Mouse (Mus musculus): Measurements from ENCODE around the gene Tsku. TPM values are rescaled to one million over a fixed set of nuclear protein-coding genes. Genes with fewer than 3 reads are reported as not detected.
A peak's percentile ranks its signal among the peaks of the same experiment; 100 is the strongest.

Tsku gene
- polyA plus RNA-seq, 1 experiment from 2014 or later, result 6.3 TPM

DNA sequence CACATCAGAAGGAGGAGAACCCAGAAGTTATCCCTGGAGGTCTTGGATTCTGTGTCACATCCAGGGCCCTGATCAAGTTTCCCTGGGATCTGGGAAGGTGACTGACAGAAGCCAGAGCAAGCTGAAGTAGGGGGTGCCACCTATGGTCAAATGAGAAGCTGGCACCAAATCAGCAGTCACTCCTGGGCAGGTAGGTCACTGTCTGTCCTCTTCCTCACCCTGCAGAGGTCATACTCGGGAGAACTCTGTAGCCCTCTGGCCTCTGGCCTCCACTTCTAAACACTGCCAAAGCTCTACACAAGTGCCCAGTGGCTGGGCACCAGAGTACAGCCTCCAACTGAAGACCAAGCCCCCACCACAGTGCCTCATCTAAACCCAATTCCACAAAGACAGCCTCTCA lies 3.1 kb downstream of the Tsku start:
- no peak for ATAC-seq (ENCODE audit: insufficient number of reproducible peaks, low FRiP score)
- Histone ChIP-seq H3K9ac (0 out of 2 replicates have a peak overlapping the region, but pooled peaks have one; percentile 14), H3K4me1 (replicated peaks) (peaks cover 54% of the 10 kb centered on the region), H3K4me2 (no peak overlapping the region), H3K27me3 (replicated peaks) (no peaks in the 10 kb centered on the region), H3K9me3 (replicated peaks) (no peaks in the 10 kb centered on the region), H3K36me3 (no peaks in the 10 kb centered on the region), H3K27ac (ENCODE audit: poor library complexity, severe bottlenecking) (no peak overlapping the region), H3K4me3 (no peak overlapping the region)
- 73% methylated on average over 1 of the region's 1 CpGs for WGBS

DNA sequence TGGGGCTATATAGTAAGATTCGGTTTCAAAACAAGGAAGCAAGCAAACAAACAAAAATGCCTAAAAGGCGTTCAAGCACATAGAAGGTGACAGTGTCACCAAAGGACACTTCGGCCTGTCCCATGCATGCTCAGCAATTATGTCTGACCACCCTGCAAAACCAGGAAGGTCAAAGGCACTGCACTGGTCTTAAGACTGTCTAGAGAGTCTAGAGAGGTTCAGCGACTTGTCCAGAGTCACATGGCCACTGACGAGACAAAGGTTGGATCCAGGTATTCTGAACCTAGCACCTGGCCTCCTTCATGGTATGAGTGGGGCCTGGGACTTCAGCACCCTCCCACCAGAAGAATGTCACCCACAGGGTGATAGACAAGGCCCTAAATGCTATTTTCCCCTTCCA lies 3.8 kb downstream of the Tsku start:
- 76% methylated on average over 5 of the region's 5 CpGs for WGBS
- no peak overlapping the region for H3K4me2 ChIP-seq
- H3K36me3 ChIP-seq, result peaks cover 7% of the 10 kb centered on the region
- peaks cover 53% of the 10 kb centered on the region for H3K4me1 ChIP-seq (replicated peaks)
- no peak overlapping the region for H3K27ac ChIP-seq (ENCODE audit: poor library complexity, severe bottlenecking)
- no peak for ATAC-seq (ENCODE audit: insufficient number of reproducible peaks, low FRiP score)
- H3K4me3 ChIP-seq, result no peak overlapping the region
- H3K9ac ChIP-seq, result no peak overlapping the region
- H3K9me3 ChIP-seq (replicated peaks), result no peaks in the 10 kb centered on the region
- H3K27me3 ChIP-seq (replicated peaks), result no peaks in the 10 kb centered on the region

DNA sequence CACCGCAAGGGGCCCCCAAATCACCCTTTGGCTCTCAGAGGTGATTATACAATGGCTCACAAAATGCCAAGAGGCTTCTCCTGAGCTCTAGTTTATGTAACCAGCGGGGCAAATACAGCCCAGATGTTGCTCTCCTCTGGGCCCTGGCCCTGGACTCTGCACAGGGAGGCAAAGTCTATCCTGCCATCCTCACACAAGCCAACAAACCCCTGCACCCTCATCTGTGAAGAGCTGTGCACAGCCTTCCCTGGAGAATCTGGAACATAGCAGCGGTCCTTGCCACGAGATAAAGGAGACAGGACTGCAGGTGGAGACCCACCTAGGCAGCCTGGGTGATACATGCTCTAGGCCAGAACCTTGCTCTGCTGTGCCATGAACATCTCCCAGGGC lies 6.2 kb downstream of the Tsku start:
- Histone ChIP-seq H3K9me3 (replicated peaks) (no peaks in the 10 kb centered on the region), H3K27ac (ENCODE audit: poor library complexity, severe bottlenecking) (no peak overlapping the region), H3K27me3 (replicated peaks) (no peaks in the 10 kb centered on the region), H3K36me3 (peaks cover 27% of the 10 kb centered on the region), H3K9ac (no peak overlapping the region), H3K4me3 (no peak overlapping the region), H3K4me1 (replicated peaks) (peaks cover 48% of the 10 kb centered on the region), H3K4me2 (no peak overlapping the region)
- ATAC-seq (ENCODE audit: insufficient number of reproducible peaks, low FRiP score), result no peak
- 54% methylated on average over 4 of the region's 4 CpGs for WGBS

DNA sequence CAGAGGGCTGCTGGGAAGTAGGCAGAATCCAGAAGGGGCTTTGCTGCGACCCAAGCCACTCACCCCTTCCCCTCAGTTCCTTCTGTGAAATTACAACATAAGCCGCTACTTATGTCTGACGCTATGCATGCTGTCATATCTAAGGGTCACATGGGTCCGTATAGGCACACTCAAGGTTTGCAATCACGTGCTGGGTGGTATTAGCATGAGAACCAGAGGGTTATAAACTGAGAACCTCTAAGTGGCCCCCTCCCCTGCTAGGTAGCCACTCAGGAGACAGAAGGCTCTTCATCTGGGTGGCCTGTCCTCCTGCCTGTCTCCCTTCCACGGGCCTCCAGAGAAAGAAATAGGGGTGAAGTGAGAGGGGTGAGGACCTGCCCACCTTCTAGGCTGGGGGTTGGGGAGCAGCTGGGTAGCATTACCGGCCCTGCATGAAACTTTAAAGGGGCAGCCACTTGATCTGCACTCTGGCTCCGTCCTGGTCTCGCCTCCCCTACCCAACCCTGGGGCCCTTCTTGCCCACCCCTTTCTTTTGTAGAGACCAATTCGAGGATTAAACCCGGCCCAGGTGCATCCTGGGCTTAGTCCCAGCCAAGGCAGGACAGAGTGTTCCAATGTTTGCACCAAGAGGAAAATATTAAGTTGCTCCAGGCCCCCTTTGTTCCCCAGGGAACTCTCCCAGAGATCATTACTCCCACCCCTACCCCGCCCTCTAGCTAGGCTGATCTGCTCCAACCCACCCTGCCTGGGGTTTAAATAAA lies 6.8 kb downstream of the Tsku start:
- Histone ChIP-seq H3K4me3 (no peak overlapping the region), H3K4me2 (no peak overlapping the region), H3K27me3 (replicated peaks) (no peaks in the 10 kb centered on the region), H3K36me3 (peaks cover 27% of the 10 kb centered on the region), H3K9ac (no peak overlapping the region), H3K4me1 (replicated peaks) (peaks cover 42% of the 10 kb centered on the region), H3K9me3 (replicated peaks) (no peaks in the 10 kb centered on the region), H3K27ac (ENCODE audit: poor library complexity, severe bottlenecking) (no peak overlapping the region)
- WGBS, result 42% methylated on average over 12 of the region's 12 CpGs
- no peak for ATAC-seq (ENCODE audit: insufficient number of reproducible peaks, low FRiP score)

GRCm38 (mm10) chr7:98353616-98354015 lies 7.5 kb downstream of the Tsku start:
- Histone ChIP-seq H3K4me1 (replicated peaks) (peaks cover 35% of the 10 kb centered on the region), H3K4me2 (no peak overlapping the region)
- ATAC-seq (ENCODE audit: insufficient number of reproducible peaks, low FRiP score), result no peak

DNA sequence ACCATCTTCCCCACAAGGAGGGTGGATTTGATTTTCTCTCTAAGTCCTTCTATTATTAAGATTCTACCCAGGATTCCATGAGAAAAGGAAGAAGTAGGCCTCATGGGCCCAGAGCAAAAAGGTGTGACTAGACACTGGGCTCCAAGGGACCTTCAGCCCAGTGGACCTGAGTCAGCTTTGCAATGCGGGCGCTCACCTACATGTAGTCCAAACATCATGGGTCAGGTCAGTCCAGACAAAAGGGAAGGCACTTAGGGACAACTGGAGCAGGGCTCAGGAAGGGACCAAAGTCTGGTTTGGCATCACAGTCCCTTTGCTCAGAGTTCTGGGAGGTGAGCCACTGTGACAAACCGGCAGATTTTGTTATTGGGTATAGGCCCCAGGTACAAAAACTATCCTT lies 9.6 kb downstream of the Tsku start:
- Histone ChIP-seq H3K36me3 (peaks cover 27% of the 10 kb centered on the region), H3K27ac (ENCODE audit: poor library complexity, severe bottlenecking) (no peak overlapping the region), H3K27me3 (replicated peaks) (no peaks in the 10 kb centered on the region), H3K4me2 (no peak overlapping the region), H3K4me3 (no peak overlapping the region), H3K4me1 (replicated peaks) (peaks cover 33% of the 10 kb centered on the region), H3K9me3 (replicated peaks) (no peaks in the 10 kb centered on the region), H3K9ac (no peak overlapping the region)
- 76% methylated on average over 3 of the region's 3 CpGs for WGBS
- ATAC-seq (ENCODE audit: insufficient number of reproducible peaks, low FRiP score), result no peak

More at GRCm38 (mm10) chr7:98353616-98354015, 7.5 kb downstream of the Tsku start:
- WGBS, result 84% methylated on average over 5 of the region's 5 CpGs
- H3K9ac ChIP-seq, result no peak overlapping the region
- peaks cover 27% of the 10 kb centered on the region for H3K36me3 ChIP-seq
- no peaks in the 10 kb centered on the region for H3K9me3 ChIP-seq (replicated peaks)
- no peaks in the 10 kb centered on the region for H3K27me3 ChIP-seq (replicated peaks)
- H3K27ac ChIP-seq (ENCODE audit: poor library complexity, severe bottlenecking), result no peak overlapping the region
- no peak overlapping the region for H3K4me3 ChIP-seq

DNA sequence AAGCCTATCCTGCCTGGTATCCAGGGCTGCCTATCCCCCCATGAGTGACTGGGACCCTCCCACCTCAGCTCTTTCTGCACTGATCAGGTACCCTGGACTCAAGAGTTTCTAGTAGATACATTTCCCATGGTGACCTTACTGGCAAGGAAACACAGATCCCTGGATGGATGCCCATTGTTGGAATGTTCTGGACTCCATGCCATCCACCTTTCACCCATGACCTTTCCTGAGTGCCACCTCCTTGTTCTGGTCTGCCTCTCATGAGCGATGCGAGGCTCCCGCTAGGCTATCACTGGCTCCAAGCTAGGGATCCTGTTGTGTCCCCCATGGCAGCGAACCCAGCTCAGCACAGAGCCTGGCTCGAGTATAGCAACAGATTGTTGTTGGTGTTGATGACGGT lies 11.3 kb downstream of the Tsku start:
- no peak for ATAC-seq (ENCODE audit: insufficient number of reproducible peaks, low FRiP score)
- Histone ChIP-seq H3K36me3 (peaks cover 27% of the 10 kb centered on the region), H3K4me1 (replicated peaks) (peaks cover 21% of the 10 kb centered on the region), H3K27ac (ENCODE audit: poor library complexity, severe bottlenecking) (no peak overlapping the region), H3K9ac (no peak overlapping the region), H3K27me3 (replicated peaks) (no peaks in the 10 kb centered on the region), H3K9me3 (replicated peaks) (no peaks in the 10 kb centered on the region), H3K4me2 (no peak overlapping the region), H3K4me3 (no peak overlapping the region)
- 87% methylated on average over 6 of the region's 6 CpGs for WGBS

DNA sequence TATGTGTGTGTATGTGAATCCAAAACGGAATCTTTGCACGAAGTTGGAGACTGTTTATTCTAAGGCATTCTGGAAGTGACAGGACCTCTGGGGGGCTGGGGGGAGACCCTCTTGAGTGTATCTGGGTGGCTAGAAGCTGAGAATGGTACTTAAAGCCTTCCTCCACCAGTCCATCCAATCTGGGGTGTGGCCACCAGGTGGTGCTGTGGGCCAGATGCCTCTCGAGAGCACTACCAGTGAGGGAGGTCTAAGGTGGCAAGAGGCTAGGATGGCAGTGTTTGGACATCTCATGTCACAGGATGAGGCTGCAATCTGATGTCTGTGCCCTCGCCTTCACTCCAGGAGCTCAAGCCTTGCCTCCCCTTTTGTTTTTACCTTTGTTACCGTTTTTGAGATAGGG lies 12.0 kb downstream of the Tsku start:
- WGBS, result 18% methylated on average over 5 of the region's 5 CpGs
- no peaks in the 10 kb centered on the region for H3K9me3 ChIP-seq (replicated peaks)
- no peak for ATAC-seq (ENCODE audit: insufficient number of reproducible peaks, low FRiP score)

GRCm38 (mm10) chr7:98348043-98348442 lies 13.1 kb downstream of the Tsku start:
- no peak overlapping the region for H3K4me3 ChIP-seq
- H3K4me2 ChIP-seq, result no peak overlapping the region
- H3K36me3 ChIP-seq, result peaks cover 27% of the 10 kb centered on the region
- WGBS, result 53% methylated on average over 7 of the region's 7 CpGs
- H3K27ac ChIP-seq (ENCODE audit: poor library complexity, severe bottlenecking), result no peak overlapping the region
- ATAC-seq (ENCODE audit: insufficient number of reproducible peaks, low FRiP score), result no peak
- H3K4me1 ChIP-seq (replicated peaks), result peaks cover 11% of the 10 kb centered on the region
- H3K9me3 ChIP-seq (replicated peaks), result no peaks in the 10 kb centered on the region
- H3K9ac ChIP-seq, result no peak overlapping the region
- H3K27me3 ChIP-seq (replicated peaks), result no peaks in the 10 kb centered on the region

More for the DNA sequence above, 12.0 kb downstream of the Tsku start:
- Histone ChIP-seq H3K27ac (ENCODE audit: poor library complexity, severe bottlenecking) (no peak overlapping the region), H3K4me3 (no peak overlapping the region), H3K36me3 (peaks cover 27% of the 10 kb centered on the region), H3K4me1 (replicated peaks) (peaks cover 13% of the 10 kb centered on the region), H3K4me2 (no peak overlapping the region), H3K27me3 (replicated peaks) (no peaks in the 10 kb centered on the region), H3K9ac (no peak overlapping the region)

DNA sequence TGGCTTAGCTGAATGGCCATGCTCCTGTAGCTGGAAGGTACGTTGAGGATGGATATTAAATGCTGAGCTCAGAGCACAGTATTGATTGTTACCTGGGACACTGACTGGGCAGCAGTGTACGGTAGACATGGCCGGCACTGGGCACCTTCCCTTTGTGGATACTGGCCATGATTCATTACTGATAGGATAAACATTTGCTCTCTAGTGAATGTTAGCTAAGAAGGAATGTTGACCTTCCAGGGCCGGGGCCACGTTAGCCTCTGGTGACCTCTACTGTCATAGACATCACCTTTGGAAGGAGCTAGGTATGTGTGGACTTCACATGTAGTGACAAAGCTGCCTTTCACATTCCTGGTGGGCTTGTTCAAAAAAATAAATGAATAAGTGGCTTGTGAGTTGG lies 13.7 kb downstream of the Tsku start:
- no peak overlapping the region for H3K4me3 ChIP-seq
- no peaks in the 10 kb centered on the region for H3K9me3 ChIP-seq (replicated peaks)
- no peak overlapping the region for H3K27ac ChIP-seq (ENCODE audit: poor library complexity, severe bottlenecking)
- H3K4me1 ChIP-seq (replicated peaks), result peaks cover 11% of the 10 kb centered on the region
- ATAC-seq (ENCODE audit: insufficient number of reproducible peaks, low FRiP score), result no peak
- H3K9ac ChIP-seq, result no peak overlapping the region
- WGBS, result 43% methylated on average over 5 of the region's 5 CpGs
- H3K27me3 ChIP-seq (replicated peaks), result peaks cover 6% of the 10 kb centered on the region; the same call in 1 of the 2 replicates
- peaks cover 22% of the 10 kb centered on the region for H3K36me3 ChIP-seq
- no peak overlapping the region for H3K4me2 ChIP-seq

DNA sequence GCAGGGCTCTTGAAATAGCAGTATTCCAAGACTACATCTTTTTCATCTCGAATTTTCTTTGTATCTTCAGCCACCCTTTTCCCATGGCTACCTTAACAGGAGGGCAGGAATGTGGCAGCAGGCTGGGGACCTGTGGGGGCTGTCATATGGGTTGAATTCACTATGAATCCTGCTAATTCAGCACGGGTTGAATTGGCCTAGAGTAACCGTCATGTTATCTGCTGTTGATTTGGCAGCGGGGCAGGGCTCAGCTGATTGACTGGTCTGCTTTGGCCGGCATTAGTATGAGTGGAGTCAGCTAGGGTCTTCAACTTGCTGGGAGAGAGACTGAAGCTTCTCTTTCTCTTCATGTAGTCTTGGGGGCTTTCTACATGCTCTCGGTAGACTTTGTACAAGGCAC lies 16.1 kb downstream of the Tsku start:
- no peak overlapping the region for H3K4me2 ChIP-seq
- H3K9ac ChIP-seq, result no peak overlapping the region
- no peak overlapping the region for H3K27ac ChIP-seq (ENCODE audit: poor library complexity, severe bottlenecking)
- peaks cover 11% of the 10 kb centered on the region for H3K4me1 ChIP-seq (replicated peaks)
- no peak overlapping the region for H3K4me3 ChIP-seq
- WGBS, result 34% methylated on average over 6 of the region's 6 CpGs
- H3K27me3 ChIP-seq (replicated peaks), result peaks cover 9% of the 10 kb centered on the region; the same call in 1 of the 2 replicates
- no peaks in the 10 kb centered on the region; the same call in 1 of the 2 replicates for H3K36me3 ChIP-seq
- H3K9me3 ChIP-seq (replicated peaks), result no peaks in the 10 kb centered on the region
- ATAC-seq (ENCODE audit: insufficient number of reproducible peaks, low FRiP score), result no peak

DNA sequence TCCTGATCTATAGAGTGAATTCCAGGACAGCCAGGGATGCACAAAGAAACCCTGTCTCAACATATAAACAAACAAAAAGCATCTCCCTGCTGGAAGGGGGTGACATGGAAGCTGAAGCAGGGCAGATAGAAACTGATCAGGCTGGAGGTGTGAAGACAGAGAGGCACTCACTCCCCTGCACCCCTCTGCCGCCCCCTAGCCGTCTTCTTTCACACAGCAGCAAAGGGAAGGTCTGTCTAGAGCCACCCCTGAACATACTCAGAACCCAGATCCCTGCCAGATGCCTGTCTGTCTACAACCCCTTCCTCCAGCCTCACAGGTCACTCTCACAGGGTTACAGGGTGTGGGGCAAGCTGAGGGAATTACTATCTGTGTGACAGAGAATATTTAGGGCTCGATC lies 16.8 kb downstream of the Tsku start:
- no peak overlapping the region for H3K9ac ChIP-seq
- no peak for ATAC-seq (ENCODE audit: insufficient number of reproducible peaks, low FRiP score)
- H3K36me3 ChIP-seq, result no peaks in the 10 kb centered on the region
- peaks cover 9% of the 10 kb centered on the region; the same call in 1 of the 2 replicates for H3K27me3 ChIP-seq (replicated peaks)
- peaks cover 11% of the 10 kb centered on the region for H3K4me1 ChIP-seq (replicated peaks)
- H3K4me3 ChIP-seq, result no peak overlapping the region
- no peak overlapping the region for H3K4me2 ChIP-seq
- WGBS, result 19% methylated on average over 3 of the region's 3 CpGs
- no peaks in the 10 kb centered on the region for H3K9me3 ChIP-seq (replicated peaks)
- H3K27ac ChIP-seq (ENCODE audit: poor library complexity, severe bottlenecking), result no peak overlapping the region
